Mouse (Mus musculus) liver, embryonic 11.5 days (tissue): ENCODE data around the gene Acy3. TPM values are rescaled to one million over a fixed set of nuclear protein-coding genes. Genes with fewer than 3 reads are reported as not detected.

ENCODE experiments used
- ATAC-seq: fragments of 200-750 bp; cut with Nextera tagmentation; replicated peaks from 2 replicates; pipeline ENCODE4 v1.8.0; 2017; ENCODE audit warnings: moderate number of reproducible peaks, mild to moderate bottlenecking, moderate TSS enrichment, moderate library complexity; ENCODE audit not compliant: low FRiP score
- DNase-seq: peaks from one replicate; pipeline ENCODE4 v3.0.0-alpha.2; 2017; ENCODE audit warnings: low spot score
- H3K27ac ChIP-seq: fragments of 300-500 bp; sonication (generic); 2 replicates; pipeline ENCODE4 v1.5.1; 2014; ENCODE audit warnings: mild to moderate bottlenecking, low read depth, low read length, control low read depth
- H3K27me3 ChIP-seq: fragments of 300-500 bp; sonication (generic); replicated peaks from 2 replicates; pipeline ENCODE4 v1.6.1; 2014; ENCODE audit warnings: low read length, mixed read lengths; ENCODE audit not compliant: control insufficient read depth, insufficient read depth
- H3K36me3 ChIP-seq: fragments of 300-500 bp; sonication (generic); 2 replicates; pipeline ENCODE4 v1.6.1; 2014; ENCODE audit warnings: mild to moderate bottlenecking, low read length, moderate library complexity, mixed read lengths; ENCODE audit not compliant: control insufficient read depth, insufficient read depth
- H3K4me1 ChIP-seq: fragments of 300-500 bp; sonication (generic); replicated peaks from 2 replicates; pipeline ENCODE4 v1.6.1; 2014; ENCODE audit warnings: low read length, mixed read lengths; ENCODE audit not compliant: control insufficient read depth, insufficient read depth
- H3K4me2 ChIP-seq: fragments of 300-500 bp; sonication (generic); 2 replicates; pipeline ENCODE4 v1.6.1; 2014; ENCODE audit warnings: mild to moderate bottlenecking, control low read depth, moderate library complexity
- H3K4me3 ChIP-seq: fragments of 300-500 bp; sonication (generic); 2 replicates; pipeline ENCODE4 v1.5.1; 2014; ENCODE audit warnings: low read depth, low read length, control low read depth
- H3K9ac ChIP-seq: fragments of 300-500 bp; sonication (generic); 2 replicates; pipeline ENCODE4 v1.6.1; 2014; ENCODE audit warnings: low read depth, low read length, control low read depth
- H3K9me3 ChIP-seq: fragments of 300-500 bp; sonication (generic); 2 replicates; pipeline ENCODE4 v1.6.1; 2016; ENCODE audit warnings: low read length, inconsistent platforms, mixed read lengths; ENCODE audit not compliant: control insufficient read depth
- WGBS: fragments of 180-500 bp; shearing (Covaris S2); extraction: QIAGEN DNeasy Blood & Tissue Kit; methylation state at CpG from one replicate; pipeline ENCODE4 v1.1.7; 2014; 5-methylcytosine and 5-hydroxymethylcytosine counted together
- polyA plus RNA-seq: library from polyadenylated mRNA; unstranded; fragments of >200 nt; fragmentation: Nextera tagmentation; extraction: Ambion mirVana; gene quantifications from 2 replicates; pipeline ENCODE4 v1.2.1, GENCODE M21; 2014

The Acy3 gene
- polyA plus RNA-seq, 1 experiment from 2014 or later = 12.0 TPM

DNA sequence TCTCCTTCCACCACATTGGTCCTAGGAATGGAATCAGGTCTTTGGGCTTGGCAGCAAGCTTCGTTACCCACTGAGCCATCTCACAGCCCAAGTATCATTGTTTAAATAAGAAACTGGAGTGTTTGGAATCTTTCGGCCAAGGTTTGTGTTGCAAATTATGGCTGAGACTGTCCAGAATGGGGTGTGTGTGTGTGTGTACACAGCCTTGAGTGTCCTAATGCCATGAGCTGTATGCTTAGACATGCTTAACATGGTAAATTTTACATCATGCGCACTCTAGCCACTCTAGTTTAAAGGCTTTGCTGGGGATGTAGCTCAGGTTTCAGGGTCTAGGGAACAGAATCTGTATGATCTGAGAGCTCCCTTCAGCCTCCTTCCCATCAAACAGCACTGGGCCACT lies 9.1 kb downstream of the Acy3 start:
- peaks cover 12% of the 10 kb centered on the region for H3K4me1 ChIP-seq
- H3K4me2 ChIP-seq = no peak overlapping the region
- no peak for ATAC-seq
- H3K9me3 ChIP-seq = no peaks in the 10 kb centered on the region
- no peak overlapping the region for H3K9ac ChIP-seq
- 86% methylated on average over 3 of the region's 3 CpGs for WGBS
- no peak overlapping the region for H3K27ac ChIP-seq
- no peak overlapping the region for H3K4me3 ChIP-seq
- DNase-seq = no peak
- H3K27me3 ChIP-seq = no peaks in the 10 kb centered on the region
- no peaks in the 10 kb centered on the region for H3K36me3 ChIP-seq

DNA sequence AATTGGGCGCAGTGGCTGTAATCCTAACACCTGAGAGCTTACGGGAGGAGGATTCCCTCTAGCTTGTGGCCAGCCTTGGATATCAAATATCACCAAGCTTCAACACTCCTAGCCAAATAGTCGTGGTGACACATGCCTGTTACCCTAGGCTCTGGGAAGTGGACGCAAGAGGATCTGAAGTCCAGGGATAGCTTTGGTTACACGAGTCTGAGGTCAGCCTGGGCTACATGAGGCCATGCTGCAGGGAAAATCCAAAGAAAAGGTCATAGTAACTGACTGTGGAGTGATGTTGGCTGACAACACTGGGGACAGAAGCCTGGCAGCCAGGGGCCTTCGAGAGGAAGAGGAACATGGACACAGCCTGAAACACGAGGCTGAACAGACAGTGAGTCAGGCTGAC lies 9.7 kb downstream of the Acy3 start:
- DNase-seq = no peak
- H3K9me3 ChIP-seq = no peaks in the 10 kb centered on the region
- ATAC-seq = no peak
- WGBS = 69% methylated on average over 7 of the region's 7 CpGs
- peaks cover 14% of the 10 kb centered on the region for H3K4me1 ChIP-seq
- H3K4me3 ChIP-seq = no peak overlapping the region
- no peaks in the 10 kb centered on the region for H3K36me3 ChIP-seq
- H3K4me2 ChIP-seq = no peak overlapping the region
- no peaks in the 10 kb centered on the region for H3K27me3 ChIP-seq
- H3K27ac ChIP-seq = no peak overlapping the region
- no peak overlapping the region for H3K9ac ChIP-seq

DNA sequence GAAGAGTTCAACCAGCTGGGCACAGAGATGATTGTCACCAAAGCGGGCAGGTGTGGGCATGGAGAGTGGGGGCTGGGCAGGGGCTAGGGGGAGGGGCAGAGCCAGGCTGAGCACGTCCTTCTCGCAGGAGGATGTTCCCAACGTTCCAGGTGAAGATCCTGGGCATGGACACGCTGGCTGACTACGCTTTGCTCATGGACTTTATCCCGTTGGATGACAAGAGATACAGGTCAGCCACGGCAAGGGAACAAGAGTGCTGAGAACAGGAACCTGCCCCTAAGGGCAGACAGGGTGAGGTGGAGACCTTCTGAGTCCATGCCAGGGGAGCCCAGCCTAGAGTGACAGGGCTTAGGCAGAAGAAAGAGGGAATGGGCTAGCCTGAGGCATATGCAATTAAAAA lies 10.4 kb downstream of the Acy3 start:
- peaks cover 17% of the 10 kb centered on the region for H3K4me1 ChIP-seq
- H3K4me3 ChIP-seq = no peak overlapping the region
- no peaks in the 10 kb centered on the region for H3K36me3 ChIP-seq
- ATAC-seq (no peak), DNase-seq (no peak)
- no peaks in the 10 kb centered on the region for H3K27me3 ChIP-seq
- no peak overlapping the region for H3K9ac ChIP-seq
- H3K9me3 ChIP-seq = no peaks in the 10 kb centered on the region
- WGBS = 75% methylated on average over 8 of the region's 8 CpGs
- H3K4me2 ChIP-seq = no peak overlapping the region
- H3K27ac ChIP-seq = no peak overlapping the region

DNA sequence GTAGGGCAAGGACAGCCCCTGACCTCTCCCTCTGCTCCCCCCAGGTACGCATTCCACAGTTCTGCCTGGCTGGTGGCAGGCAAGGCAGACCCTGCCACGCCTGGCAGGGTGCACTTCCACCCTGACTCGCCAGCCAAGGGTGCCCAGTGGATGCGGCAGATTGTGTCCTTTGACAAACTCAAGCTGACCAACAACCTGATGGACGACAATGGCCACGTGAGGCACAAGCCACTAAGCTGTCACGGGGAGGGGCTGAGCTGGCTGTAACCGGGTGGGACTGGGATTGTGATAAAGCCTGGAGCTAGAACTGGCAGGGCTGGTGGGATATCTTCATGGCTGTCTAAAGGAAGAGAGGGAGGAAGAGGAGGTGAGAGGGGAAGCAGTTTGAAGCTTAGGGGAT lies 10.9 kb downstream of the Acy3 start:
- Histone ChIP-seq H3K4me2 (no peak overlapping the region), H3K9me3 (no peaks in the 10 kb centered on the region), H3K4me3 (no peak overlapping the region), H3K27ac (no peak overlapping the region), H3K36me3 (no peaks in the 10 kb centered on the region), H3K9ac (no peak overlapping the region), H3K27me3 (no peaks in the 10 kb centered on the region), H3K4me1 (peaks cover 17% of the 10 kb centered on the region)
- WGBS = 49% methylated on average over 8 of the region's 8 CpGs
- no peak for DNase-seq
- no peak for ATAC-seq

DNA sequence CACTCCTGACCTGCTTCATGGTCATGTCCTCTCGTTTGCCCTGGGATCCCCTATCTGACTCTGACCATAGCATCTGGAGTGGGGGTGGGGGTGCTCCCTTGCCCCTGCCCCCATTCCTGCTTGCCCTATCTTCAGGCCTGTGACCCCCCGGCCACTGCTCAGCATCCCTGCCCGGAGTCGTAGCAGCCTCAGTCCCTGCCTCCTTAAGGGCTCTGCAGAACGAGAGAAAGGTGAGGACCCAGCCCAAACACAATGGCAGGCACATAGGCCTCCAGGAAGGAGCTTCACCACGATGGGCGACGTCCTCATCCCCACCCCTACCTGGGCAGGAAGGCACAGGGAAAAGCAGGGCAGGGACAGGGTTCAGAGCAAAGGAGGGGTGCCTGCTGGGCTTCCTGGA lies 12.0 kb downstream of the Acy3 start:
- 72% methylated on average over 8 of the region's 8 CpGs for WGBS
- Histone ChIP-seq H3K9ac (no peak overlapping the region), H3K4me1 (peaks cover 17% of the 10 kb centered on the region), H3K4me2 (no peak overlapping the region), H3K36me3 (no peaks in the 10 kb centered on the region), H3K27ac (no peak overlapping the region), H3K27me3 (no peaks in the 10 kb centered on the region), H3K4me3 (no peak overlapping the region), H3K9me3 (no peaks in the 10 kb centered on the region)
- DNase-seq = no peak
- ATAC-seq = no peak

DNA sequence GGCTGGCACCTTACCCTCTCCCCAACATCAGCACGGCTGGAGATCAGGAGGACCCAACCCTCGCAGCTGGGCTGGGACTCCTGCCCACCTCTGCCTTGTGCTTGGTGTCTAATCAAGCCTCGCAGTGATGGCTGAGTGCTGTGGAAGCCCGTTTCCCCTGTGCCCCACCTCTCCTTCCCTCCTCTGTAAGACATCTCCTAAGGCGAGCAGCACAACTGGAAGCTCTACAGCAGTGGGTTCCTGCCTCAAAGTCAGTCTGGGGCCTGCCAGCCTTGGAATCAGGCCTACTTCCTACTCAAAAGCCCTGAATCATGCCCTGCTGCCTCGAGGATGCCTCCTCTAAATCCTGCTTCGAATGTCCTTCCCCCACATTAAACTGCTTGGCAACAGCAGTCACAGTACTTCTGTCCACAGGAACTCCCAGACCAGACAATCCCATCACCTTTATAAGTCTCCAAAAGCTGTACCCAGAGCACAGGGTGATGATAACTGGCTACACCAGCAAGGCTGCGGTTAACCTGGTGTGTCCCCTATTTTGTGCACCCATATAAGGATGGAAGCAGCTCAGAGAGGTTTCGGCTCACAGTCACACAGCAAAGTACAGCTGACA lies 12.9 kb downstream of the Acy3 start:
- no peaks in the 10 kb centered on the region; the same call in 1 of the 2 replicates for H3K27me3 ChIP-seq
- peak overlapping the region; percentile 18; the same call in 1 of the 2 replicates for H3K9ac ChIP-seq
- H3K4me2 ChIP-seq = peak overlapping the region; percentile 90
- H3K9me3 ChIP-seq = no peaks in the 10 kb centered on the region
- ATAC-seq (no peak), DNase-seq (no peak)
- no peaks in the 10 kb centered on the region for H3K36me3 ChIP-seq
- H3K4me1 ChIP-seq = peaks cover 17% of the 10 kb centered on the region
- H3K27ac ChIP-seq = no peak overlapping the region
- 81% methylated on average over 9 of the region's 9 CpGs for WGBS
- peak overlapping the region; percentile 81 for H3K4me3 ChIP-seq

DNA sequence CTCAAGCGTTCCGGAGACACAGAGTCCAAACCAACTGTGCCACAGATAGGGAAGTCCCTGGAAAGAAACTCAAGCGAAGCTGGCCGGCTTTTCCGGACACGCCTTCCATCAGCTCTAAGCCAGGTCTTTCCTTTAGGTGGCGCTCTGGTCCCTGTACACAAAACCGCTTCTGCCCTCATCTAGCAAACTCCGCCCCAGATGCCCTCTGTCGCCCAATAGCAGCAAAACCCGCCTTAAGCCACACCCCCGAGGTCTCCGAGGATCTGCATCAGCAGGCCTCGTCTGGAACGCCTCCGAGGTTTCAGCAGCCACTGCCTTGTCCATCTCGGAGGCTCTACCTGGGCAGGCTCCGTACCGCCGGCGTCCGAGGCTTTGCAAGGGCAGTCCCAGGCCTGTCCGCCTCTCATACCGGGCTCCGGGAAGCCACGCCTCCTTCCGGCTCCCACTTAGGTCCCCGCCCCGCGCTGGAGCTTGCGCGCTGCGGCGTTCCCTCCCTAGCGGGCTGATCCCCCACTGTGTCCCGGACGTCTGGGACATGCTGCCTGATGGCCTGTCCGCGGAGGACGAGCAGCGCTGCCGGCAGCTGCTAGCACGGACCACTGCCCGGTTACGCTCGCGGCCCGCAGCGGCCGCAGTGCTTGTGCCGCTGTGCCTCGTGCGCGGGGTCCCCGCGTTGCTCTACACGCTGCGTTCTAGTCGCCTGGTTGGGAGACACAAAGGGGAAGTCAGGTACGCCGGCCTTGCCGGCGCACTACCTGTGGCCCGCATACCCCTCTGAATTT lies 13.9 kb downstream of the Acy3 start, which contains the start of the genes Nudt8 and Gm49405:
Gene Nudt8, plus strand, starts transcription at position 462 of the 782 bp plus-strand sequence.
Gene Gm49405, plus strand, starts transcription at position 508 of the 782 bp plus-strand sequence.
- Histone ChIP-seq H3K36me3 (no peaks in the 10 kb centered on the region), H3K9ac (peak within 1 kb of the TSS; percentile 97), H3K9me3 (no peaks in the 10 kb centered on the region), H3K27me3 (no peaks in the 10 kb centered on the region; the same call in 1 of the 2 replicates), H3K4me1 (peaks cover 14% of the 10 kb centered on the region), H3K4me3 (peak within 1 kb of the TSS; percentile 81), H3K27ac (peak within 1 kb of the TSS; percentile 97), H3K4me2 (peak within 1 kb of the TSS; percentile 90)
- WGBS = under 1% methylated on average over 64 of the region's 64 CpGs
- peak; percentile 96 for DNase-seq
- peak; percentile 88 for ATAC-seq

DNA sequence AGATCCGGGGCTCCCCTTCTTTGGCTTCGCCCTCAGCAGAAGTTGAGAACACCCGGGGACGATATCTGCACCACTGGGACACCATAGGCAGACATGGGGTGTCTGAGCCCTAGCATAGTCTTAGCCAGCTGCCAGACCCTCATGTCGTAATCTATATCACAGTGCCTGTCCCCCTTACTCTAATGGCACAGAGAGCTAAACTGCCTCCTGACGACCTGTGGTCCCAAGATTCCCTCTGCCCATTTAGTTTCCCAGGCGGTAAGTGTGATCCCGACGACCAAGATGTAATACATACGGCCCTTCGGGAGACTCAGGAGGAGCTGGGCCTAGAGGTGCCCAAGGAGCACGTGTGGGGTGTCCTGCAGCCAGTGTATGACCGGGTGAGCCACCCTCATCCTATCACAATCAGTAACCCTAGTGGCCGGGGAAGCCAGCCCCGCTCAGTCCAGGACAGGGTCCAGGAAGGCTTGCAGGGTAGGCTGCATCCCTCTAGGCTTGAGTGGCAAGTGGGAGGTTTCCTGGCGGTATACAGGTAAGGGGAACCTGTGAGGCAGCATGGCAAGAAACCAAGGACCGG lies 14.7 kb downstream of the Acy3 start:
- peak; percentile 54 for DNase-seq
- H3K4me1 ChIP-seq = peaks cover 13% of the 10 kb centered on the region
- peak overlapping the region; percentile 97 for H3K27ac ChIP-seq
- peak overlapping the region; percentile 90 for H3K4me2 ChIP-seq
- peak overlapping the region; percentile 81 for H3K4me3 ChIP-seq
- WGBS = 20% methylated on average over 17 of the region's 17 CpGs
- H3K27me3 ChIP-seq = no peaks in the 10 kb centered on the region; the same call in 1 of the 2 replicates
- peak overlapping the region; percentile 97 for H3K9ac ChIP-seq
- H3K36me3 ChIP-seq = peaks cover 4% of the 10 kb centered on the region
- no peaks in the 10 kb centered on the region for H3K9me3 ChIP-seq
- peak; percentile 21; the same call in 1 of the 2 replicates for ATAC-seq
